Mouse (Mus musculus) embryonic facial prominence, embryonic 11.5 days (tissue): ENCODE data around the gene Rela. TPM values are rescaled to one million over a fixed set of nuclear protein-coding genes. Genes with fewer than 3 reads are reported as not detected.

Experiments used
- ATAC-seq: fragments of 200-750 bp; cut with Nextera tagmentation; replicated peaks from 2 replicates; pipeline ENCODE4 v1.8.0; 2017; ENCODE audit warnings: low read depth; ENCODE audit not compliant: insufficient number of reproducible peaks, low FRiP score, low TSS enrichment
- DNase-seq: peaks from one replicate; pipeline ENCODE4 v3.0.0-alpha.2; 2015; ENCODE audit warnings: low spot score
- H3K27ac ChIP-seq: fragments of 300-500 bp; sonication (generic); replicated peaks from 2 replicates; pipeline ENCODE4 v1.5.1; 2014; ENCODE audit warnings: mild to moderate bottlenecking, low read depth, low read length, control low read depth
- H3K27me3 ChIP-seq: fragments of 300-500 bp; sonication (generic); 2 replicates; pipeline ENCODE4 v1.6.1; 2014; ENCODE audit warnings: mild to moderate bottlenecking, low read length, moderate library complexity, mixed read lengths; ENCODE audit not compliant: control insufficient read depth, insufficient read depth
- H3K36me3 ChIP-seq: fragments of 300-500 bp; sonication (generic); replicated peaks from 2 replicates; pipeline ENCODE4 v1.6.1; 2014; ENCODE audit warnings: low read depth, mild to moderate bottlenecking, low read length, moderate library complexity, mixed read lengths; ENCODE audit not compliant: control insufficient read depth, insufficient read depth
- H3K4me1 ChIP-seq: fragments of 300-500 bp; sonication (generic); 2 replicates; pipeline ENCODE4 v1.6.1; 2014; ENCODE audit warnings: low read length, mixed read lengths; ENCODE audit not compliant: control insufficient read depth, insufficient read depth
- H3K4me2 ChIP-seq: fragments of 300-500 bp; sonication (generic); 2 replicates; pipeline ENCODE4 v1.6.1; 2014; ENCODE audit warnings: low read depth, mild to moderate bottlenecking, control low read depth, low read length, moderate library complexity
- H3K4me3 ChIP-seq: fragments of 300-500 bp; sonication (generic); 2 replicates; pipeline ENCODE4 v1.5.1; 2014; ENCODE audit warnings: low read depth, low read length, control low read depth
- H3K9ac ChIP-seq: fragments of 300-500 bp; sonication (generic); replicated peaks from 2 replicates; pipeline ENCODE4 v1.6.1; 2014; ENCODE audit warnings: mild to moderate bottlenecking, control low read depth, low read length
- H3K9me3 ChIP-seq: fragments of 300-500 bp; sonication (generic); replicated peaks from 2 replicates; pipeline ENCODE4 v1.6.1; 2016; ENCODE audit warnings: mild to moderate bottlenecking, low read length, inconsistent platforms, mixed read lengths; ENCODE audit not compliant: control insufficient read depth
- WGBS: fragments of 180-500 bp; shearing (Covaris S2); extraction: QIAGEN DNeasy Blood & Tissue Kit; methylation state at CpG from one replicate; pipeline ENCODE4 v1.1.7; 2014; 5-methylcytosine and 5-hydroxymethylcytosine counted together
- microRNA-seq: library from miRNA; unstranded; fragments of <30 nt; microRNA quantifications from one replicate; pipeline ENCODE4, GENCODE M21; 2016; ENCODE audit warnings: borderline number of aligned reads
- polyA plus RNA-seq: library from polyadenylated mRNA; unstranded; fragments of >200 nt; fragmentation: Nextera tagmentation; extraction: Ambion mirVana; gene quantifications from 2 replicates; pipeline ENCODE4 v1.2.1, GENCODE M21; 2014

Gene Rela
- polyA plus RNA-seq, 1 experiment from 2014 or later, result 37.0 TPM

GRCm38 (mm10) chr19:5693801-5694200 lies 56.5 kb downstream of the Rela start:
- Histone ChIP-seq H3K4me1 (peaks cover 12% of the 10 kb centered on the region), H3K27me3 (no peaks in the 10 kb centered on the region), H3K9me3 (no peaks in the 10 kb centered on the region), H3K9ac (peak overlapping the region; percentile 10; the same call in 1 of the 2 replicates), H3K27ac (no peak overlapping the region), H3K4me2 (no peak overlapping the region), H3K4me3 (no peak overlapping the region), H3K36me3 (peaks cover 20% of the 10 kb centered on the region)
- DNase-seq (no peak), ATAC-seq (no peak)
- WGBS, result 89% methylated on average over 6 of the region's 6 CpGs

- no peak overlapping the region for H3K4me3 ChIP-seq
- no peaks in the 10 kb centered on the region for H3K9me3 ChIP-seq
- H3K27ac ChIP-seq, result no peak overlapping the region
- H3K4me1 ChIP-seq, result peaks cover 6% of the 10 kb centered on the region
- DNase-seq, result peak; percentile 59
- peaks cover 29% of the 10 kb centered on the region for H3K36me3 ChIP-seq
- peak overlapping the region; percentile 4; the same call in 1 of the 2 replicates for H3K9ac ChIP-seq
- H3K4me2 ChIP-seq, result peak overlapping the region; percentile 25
- WGBS, result 14% methylated on average over 41 of the region's 41 CpGs
- peak; percentile 32; the same call in 1 of the 2 replicates for ATAC-seq
- H3K27me3 ChIP-seq, result no peaks in the 10 kb centered on the region
Observed at GRCm38 (mm10) chr19:5695849-5696462, 58.7 kb downstream of the Rela start.

Small RNA genes within 50 kb of the gene (microRNA-seq; reads per million reads assigned to microRNA genes)
- gene Mir6987, result not detected

Other genes starting within 250 kb of the Rela start
- 72.9 and 76.1 TPM in 2 replicates for gene Sart1, start 248.8 kb upstream of the Rela start, polyA plus RNA-seq
- 0.15 and 0.36 TPM in 2 replicates for gene Tsga10ip, start 235.0 kb upstream of the Rela start, polyA plus RNA-seq
- gene Drap1, start 212.5 kb upstream of the Rela start, polyA plus RNA-seq, result 204 and 213 TPM in 2 replicates
- gene AI837181, start 212.3 kb upstream of the Rela start, polyA plus RNA-seq, result 33.2 and 36.7 TPM in 2 replicates
- gene Fosl1, start 189.9 kb upstream of the Rela start, polyA plus RNA-seq, result not detected in 2 replicates
- 7.5 and 7.8 TPM in 2 replicates for gene Ccdc85b, start 179.6 kb upstream of the Rela start, polyA plus RNA-seq
- 105 and 115 TPM in 2 replicates for gene Fibp, start 176.9 kb upstream of the Rela start, polyA plus RNA-seq
- gene Ctsw, start 169.0 kb upstream of the Rela start, polyA plus RNA-seq, result 1.1 and 1.4 TPM in 2 replicates
- gene Efemp2, start 163.5 kb upstream of the Rela start, polyA plus RNA-seq, result 80.9 and 91.9 TPM in 2 replicates
- gene Mus81, start 149.1 kb upstream of the Rela start, polyA plus RNA-seq, result 29.6 and 39.2 TPM in 2 replicates
- gene Cfl1, start 147.0 kb upstream of the Rela start, polyA plus RNA-seq, result 3,308 and 3,397 TPM in 2 replicates
- gene 1700020D05Rik, start 133.7 kb upstream of the Rela start, polyA plus RNA-seq, result not detected in 2 replicates
- gene Snx32, start 126.9 kb upstream of the Rela start, polyA plus RNA-seq, result 8.7 and 9.8 TPM in 2 replicates
- 0.62 and 1.4 TPM in 2 replicates for gene Ovol1, start 76.8 kb upstream of the Rela start, polyA plus RNA-seq
- gene Ap5b1, start 69.5 kb upstream of the Rela start, polyA plus RNA-seq, result 1.7 and 2.1 TPM in 2 replicates
- gene Rnaseh2c, start 35.6 kb upstream of the Rela start, polyA plus RNA-seq, result 156 and 157 TPM in 2 replicates
- gene Kat5, start 27.2 kb upstream of the Rela start, polyA plus RNA-seq, result 28.9 and 32.2 TPM in 2 replicates
- gene Sipa1, start 26.2 kb downstream of the Rela start, polyA plus RNA-seq, result 12.4 and 13.2 TPM in 2 replicates
- gene Map3k11, start 51.3 kb downstream of the Rela start, polyA plus RNA-seq, result 13.1 and 14.6 TPM in 2 replicates
- 17.5 and 22.0 TPM in 2 replicates for gene Pcnx3, start 51.4 kb downstream of the Rela start, polyA plus RNA-seq
- gene Kcnk7, start 66.9 kb downstream of the Rela start, polyA plus RNA-seq, result not detected in 2 replicates
- 4.5 and 5.5 TPM in 2 replicates for gene Ehbp1l1, start 88.8 kb downstream of the Rela start, polyA plus RNA-seq
- 137 and 151 TPM in 2 replicates for gene Fam89b, start 92.2 kb downstream of the Rela start, polyA plus RNA-seq
- 5.9 and 9.5 TPM in 2 replicates for gene Ltbp3, start 103.4 kb downstream of the Rela start, polyA plus RNA-seq
- 53.9 and 55.0 TPM in 2 replicates for gene Scyl1, start 133.9 kb downstream of the Rela start, polyA plus RNA-seq
- gene Frmd8, start 237.8 kb downstream of the Rela start, polyA plus RNA-seq, result 15.8 and 17.6 TPM in 2 replicates
- 0.87 and 1.1 TPM in 2 replicates for gene Slc25a45, start 240.3 kb downstream of the Rela start, polyA plus RNA-seq